Mouse (Mus musculus): ENCODE results near the gene Ciao2a.

DNA sequence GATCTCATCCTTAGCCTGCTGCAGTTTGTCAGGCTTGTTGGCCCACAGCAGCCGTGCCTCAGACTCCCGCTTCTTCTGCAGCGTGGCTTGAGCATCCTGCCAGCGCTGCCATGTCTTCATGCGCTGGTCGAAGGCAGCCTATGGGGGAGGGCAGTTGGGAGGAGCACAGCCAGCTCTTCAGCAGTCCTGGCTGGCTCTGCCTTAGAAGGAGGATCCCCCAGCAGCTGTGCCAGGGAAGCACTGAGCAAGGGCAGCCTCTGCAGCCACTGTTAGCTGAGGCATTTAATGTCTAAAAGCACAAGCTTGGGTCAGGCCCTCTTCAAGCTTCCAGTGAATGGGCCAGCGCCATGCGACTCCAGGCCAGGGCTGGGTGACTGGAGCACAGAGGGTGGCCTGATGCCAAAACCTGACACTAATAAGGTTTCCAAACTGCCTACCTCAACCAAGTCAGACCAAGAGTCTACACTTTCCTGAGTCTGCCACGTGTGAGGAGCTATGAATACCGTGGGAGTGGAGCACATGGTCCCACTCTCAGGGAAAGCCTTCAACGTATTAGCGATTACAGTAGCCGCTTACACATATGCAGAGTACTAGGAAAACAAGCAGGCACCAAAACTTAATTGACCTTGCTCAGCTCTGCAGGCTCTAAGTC, 35.7 kb upstream of the Ciao2a start:
- no peak for TF ChIP-seq CTCF (IDR thresholded peaks at IDR 0.05; ENCODE audit: low read depth, low read length)
- no peak for TF ChIP-seq GATA2 (IDR thresholded peaks at IDR 0.05; ENCODE audit: borderline replicate concordance, low read depth, low read length)

Measured in G1E (cell line).